Mouse (Mus musculus) brain, embryonic 14.5 days (tissue): ENCODE data around the gene Cdc42bpg.

Experiments
- CTCF ChIP-seq: fragments of 200-500 bp; IDR thresholded peaks from 2 replicates; pipeline ENCODE4 v1.5.1; 2012; ENCODE audit warnings: inconsistent platforms, mild to moderate bottlenecking, moderate library complexity, borderline replicate concordance; ENCODE audit not compliant: insufficient read depth, insufficient read length; ENCODE audit errors: extremely low read depth
- POLR2A ChIP-seq: fragments of 200-500 bp; IDR thresholded peaks from 2 replicates; pipeline ENCODE4 v1.6.1; 2012; ENCODE audit warnings: mild to moderate bottlenecking, inconsistent platforms, borderline replicate concordance; ENCODE audit not compliant: poor library complexity, insufficient read depth, insufficient read length, severe bottlenecking; ENCODE audit errors: extremely low read depth

DNA sequence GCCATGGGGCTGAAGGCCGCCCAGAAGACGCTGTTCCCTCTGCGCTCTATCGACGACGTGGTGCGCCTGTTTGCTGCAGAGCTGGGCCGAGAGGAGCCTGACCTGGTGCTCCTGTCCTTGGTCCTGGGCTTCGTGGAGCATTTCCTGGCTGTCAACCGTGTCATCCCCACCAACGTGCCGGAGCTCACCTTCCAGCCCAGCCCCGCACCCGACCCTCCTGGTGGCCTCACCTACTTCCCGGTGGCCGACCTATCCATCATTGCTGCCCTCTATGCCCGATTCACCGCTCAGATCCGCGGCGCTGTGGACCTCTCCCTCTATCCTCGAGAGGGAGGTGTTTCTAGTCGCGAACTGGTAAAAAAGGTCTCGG is 29.2 kb downstream of the Cdc42bpg start:
- TF ChIP-seq CTCF (no peak), POLR2A (no peak)
